Mouse (Mus musculus) forebrain, embryonic 11.5 days (tissue): ENCODE data around the gene Ms4a1. TPM values are rescaled to one million over a fixed set of nuclear protein-coding genes. Genes with fewer than 3 reads are reported as not detected.
"Not testable (repeated sequence)": the region's sequence is repeated elsewhere in the genome, so short reads cannot be mapped to it uniquely, and the experiment has no call there.

ENCODE experiments used
- ATAC-seq: fragments of 200-750 bp; cut with Nextera tagmentation; replicated peaks from 2 replicates; pipeline ENCODE4 v1.8.0; 2017; ENCODE audit warnings: moderate TSS enrichment; ENCODE audit not compliant: low FRiP score
- DNase-seq: peaks from one replicate; pipeline ENCODE4 v3.0.0-alpha.2; 2017; ENCODE audit warnings: low spot score
- H3K27ac ChIP-seq: fragments of 300-500 bp; sonication (generic); 2 replicates; pipeline ENCODE4 v1.5.1; 2014; ENCODE audit warnings: low read depth, low read length
- H3K27me3 ChIP-seq: fragments of 300-500 bp; sonication (generic); 2 replicates; pipeline ENCODE4 v1.6.1; 2014; ENCODE audit warnings: mild to moderate bottlenecking, low read length, mixed read lengths; ENCODE audit not compliant: control insufficient read depth, insufficient read depth
- H3K36me3 ChIP-seq: fragments of 300-500 bp; sonication (generic); 2 replicates; pipeline ENCODE4 v1.6.1; 2014; ENCODE audit warnings: mild to moderate bottlenecking, low read length, moderate library complexity, mixed read lengths; ENCODE audit not compliant: control insufficient read depth, insufficient read depth
- H3K4me1 ChIP-seq: fragments of 300-500 bp; sonication (generic); replicated peaks from 2 replicates; pipeline ENCODE4 v1.6.1; 2014; ENCODE audit warnings: low read length, mixed read lengths; ENCODE audit not compliant: control insufficient read depth, insufficient read depth
- H3K4me2 ChIP-seq: fragments of 300-500 bp; sonication (generic); 2 replicates; pipeline ENCODE4 v1.6.1; 2014; ENCODE audit warnings: low read depth, mild to moderate bottlenecking, low read length, moderate library complexity, mixed read lengths; ENCODE audit not compliant: severe bottlenecking
- H3K4me3 ChIP-seq: fragments of 300-500 bp; sonication (generic); 2 replicates; pipeline ENCODE4 v1.5.1; 2014; ENCODE audit warnings: low read depth, low read length
- H3K9ac ChIP-seq: fragments of 300-500 bp; sonication (generic); 2 replicates; pipeline ENCODE4 v1.6.1; 2014; ENCODE audit warnings: low read length
- H3K9me3 ChIP-seq: fragments of 300-500 bp; sonication (generic); 2 replicates; pipeline ENCODE4 v1.6.1; 2016; ENCODE audit warnings: low read length, mixed read lengths; ENCODE audit not compliant: control insufficient read depth
- WGBS: fragments of 180-500 bp; shearing (Covaris S2); extraction: QIAGEN DNeasy Blood & Tissue Kit; methylation state at CpG from one replicate; pipeline ENCODE4 v1.1.7; 2014; 5-methylcytosine and 5-hydroxymethylcytosine counted together
- polyA plus RNA-seq: library from polyadenylated mRNA; unstranded; fragments of >200 nt; fragmentation: Nextera tagmentation; extraction: Ambion mirVana; gene quantifications from 2 replicates; pipeline ENCODE4 v1.2.1, GENCODE M21; 2014

Ms4a1 gene
- not detected in 2 replicates for polyA plus RNA-seq

GRCm38 (mm10) chr19:11266052-11266845 is at the start of gene Ms4a1:
TSS of gene Ms4a1 (minus strand) at chr19:11266241.
- 90% methylated on average over 8 of the region's 8 CpGs for WGBS
- ATAC-seq (no peak), DNase-seq (no peak)

GRCm38 (mm10) chr19:11314354-11314753 is 48.3 kb upstream of the Ms4a1 start, which contains the start of gene Ms4a14:
TSS of gene Ms4a14 (minus strand) at chr19:11314454.
- Histone ChIP-seq H3K4me1 (no peaks in the 10 kb centered on the region), H3K4me2 (no peak within 1 kb of the TSS), H3K27me3 (no peaks in the 10 kb centered on the region), H3K9me3 (no peaks in the 10 kb centered on the region), H3K4me3 (no peak within 1 kb of the TSS), H3K27ac (no peak within 1 kb of the TSS), H3K36me3 (no peaks in the 10 kb centered on the region), H3K9ac (no peak within 1 kb of the TSS)
- no peak for DNase-seq
- WGBS, result 92% methylated on average over 1 of the region's 1 CpGs
- no peak for ATAC-seq

More at GRCm38 (mm10) chr19:11266052-11266845, at the start of gene Ms4a1:
- no peaks in the 10 kb centered on the region for H3K4me1 ChIP-seq
- H3K36me3 ChIP-seq, result no peaks in the 10 kb centered on the region
- H3K4me3 ChIP-seq, result no peak within 1 kb of the TSS
- no peak within 1 kb of the TSS for H3K4me2 ChIP-seq
- H3K27ac ChIP-seq, result no peak within 1 kb of the TSS
- no peaks in the 10 kb centered on the region for H3K9me3 ChIP-seq
- H3K9ac ChIP-seq, result no peak within 1 kb of the TSS
- H3K27me3 ChIP-seq, result no peaks in the 10 kb centered on the region

- no peaks in the 10 kb centered on the region for H3K36me3 ChIP-seq
Measured at GRCm38 (mm10) chr19:11308888-11309287, 42.8 kb upstream of the Ms4a1 start.

GRCm38 (mm10) chr19:11299529-11299928 is 33.5 kb upstream of the Ms4a1 start:
- not testable (repeated sequence) for H3K27me3 ChIP-seq, H3K4me3 ChIP-seq, H3K9me3 ChIP-seq, H3K4me2 ChIP-seq, H3K9ac ChIP-seq, H3K4me1 ChIP-seq, H3K36me3 ChIP-seq, DNase-seq, H3K27ac ChIP-seq, ATAC-seq
- 25% methylated on average over 4 of the region's 4 CpGs for WGBS

More at GRCm38 (mm10) chr19:11308888-11309287, 42.8 kb upstream of the Ms4a1 start:
- Histone ChIP-seq H3K9ac (no peak overlapping the region), H3K9me3 (no peaks in the 10 kb centered on the region), H3K27ac (no peak overlapping the region), H3K4me1 (no peaks in the 10 kb centered on the region), H3K27me3 (no peaks in the 10 kb centered on the region), H3K4me3 (no peak overlapping the region), H3K4me2 (no peak overlapping the region)
- DNase-seq (no peak), ATAC-seq (no peak)

GRCm38 (mm10) chr19:11298939-11299338 is 32.9 kb upstream of the Ms4a1 start:
- no peaks in the 10 kb centered on the region for H3K36me3 ChIP-seq
- 32% methylated on average over 2 of the region's 2 CpGs for WGBS
- no peaks in the 10 kb centered on the region for H3K4me1 ChIP-seq
- no peak overlapping the region for H3K4me3 ChIP-seq
- no peaks in the 10 kb centered on the region for H3K27me3 ChIP-seq
- no peak for DNase-seq
- no peaks in the 10 kb centered on the region for H3K9me3 ChIP-seq
- no peak overlapping the region for H3K4me2 ChIP-seq
- no peak overlapping the region for H3K27ac ChIP-seq
- ATAC-seq, result no peak
- no peak overlapping the region for H3K9ac ChIP-seq

- not testable (repeated sequence) for ATAC-seq, H3K36me3 ChIP-seq, H3K9ac ChIP-seq, H3K4me3 ChIP-seq, H3K4me1 ChIP-seq, DNase-seq, H3K27ac ChIP-seq, H3K27me3 ChIP-seq, H3K9me3 ChIP-seq
- 10% methylated on average over 3 of the region's 3 CpGs for WGBS
- peak overlapping the region; percentile 44; the same call in 1 of the 2 replicates for H3K4me2 ChIP-seq
Measured at GRCm38 (mm10) chr19:11293616-11294015, 27.6 kb upstream of the Ms4a1 start.

GRCm38 (mm10) chr19:11292990-11293389 is 26.9 kb upstream of the Ms4a1 start:
- Histone ChIP-seq H3K4me1 (no peaks in the 10 kb centered on the region), H3K36me3 (no peaks in the 10 kb centered on the region), H3K4me2 (peak overlapping the region; percentile 44; the same call in 1 of the 2 replicates), H3K9ac (peak overlapping the region; percentile 30), H3K9me3 (no peaks in the 10 kb centered on the region), H3K27me3 (no peaks in the 10 kb centered on the region), H3K4me3 (peak overlapping the region; percentile 20), H3K27ac (no peak overlapping the region)
- DNase-seq (peak; percentile 53), ATAC-seq (no peak; the same call in 1 of the 2 replicates)
- 11% methylated on average over 12 of the region's 12 CpGs for WGBS

- H3K27me3 ChIP-seq, result no peaks in the 10 kb centered on the region
- no peaks in the 10 kb centered on the region for H3K4me1 ChIP-seq
- H3K4me3 ChIP-seq, result no peak within 1 kb of the TSS
- H3K36me3 ChIP-seq, result no peaks in the 10 kb centered on the region
- no peak for DNase-seq
- no peak for ATAC-seq
- H3K9me3 ChIP-seq, result no peaks in the 10 kb centered on the region
- no peak within 1 kb of the TSS for H3K9ac ChIP-seq
- 94% methylated on average over 2 of the region's 2 CpGs for WGBS
- no peak within 1 kb of the TSS for H3K4me2 ChIP-seq
- H3K27ac ChIP-seq, result no peak within 1 kb of the TSS
Measured at GRCm38 (mm10) chr19:11283773-11284172, 17.7 kb upstream of the Ms4a1 start, which contains the start of gene Ms4a5. TSS of gene Ms4a5 (minus strand) at chr19:11283873.

GRCm38 (mm10) chr19:11280223-11280622 is 14.2 kb upstream of the Ms4a1 start:
- DNase-seq (no peak), ATAC-seq (no peak)
- WGBS, result 88% methylated on average over 3 of the region's 3 CpGs
- Histone ChIP-seq H3K9me3 (no peaks in the 10 kb centered on the region), H3K27me3 (no peaks in the 10 kb centered on the region), H3K4me2 (no peak overlapping the region), H3K4me1 (no peaks in the 10 kb centered on the region), H3K27ac (no peak overlapping the region), H3K9ac (no peak overlapping the region), H3K36me3 (no peaks in the 10 kb centered on the region), H3K4me3 (no peak overlapping the region)
